Mouse (Mus musculus) layer of hippocampus, adult 8-10 months (tissue): ENCODE data around the gene Miga1. TPM values are rescaled to one million over a fixed set of nuclear protein-coding genes. Genes with fewer than 3 reads are reported as not detected.

ENCODE experiments used
- DNase-seq, 2 experiments: peaks; one replicate each; pipeline ENCODE4 v3.0.0; 2022; ENCODE audit warnings: low spot score in 2 of 2
- total RNA-seq, 4 experiments: library from RNA; stranded (reverse); gene quantifications; 2 replicates each; pipeline ENCODE4 v1.2.4; 2022

Gene Miga1
- total RNA-seq, 4 experiments from 2014 or later = 75.1 to 84.2 (median 76.2) TPM

DNA sequence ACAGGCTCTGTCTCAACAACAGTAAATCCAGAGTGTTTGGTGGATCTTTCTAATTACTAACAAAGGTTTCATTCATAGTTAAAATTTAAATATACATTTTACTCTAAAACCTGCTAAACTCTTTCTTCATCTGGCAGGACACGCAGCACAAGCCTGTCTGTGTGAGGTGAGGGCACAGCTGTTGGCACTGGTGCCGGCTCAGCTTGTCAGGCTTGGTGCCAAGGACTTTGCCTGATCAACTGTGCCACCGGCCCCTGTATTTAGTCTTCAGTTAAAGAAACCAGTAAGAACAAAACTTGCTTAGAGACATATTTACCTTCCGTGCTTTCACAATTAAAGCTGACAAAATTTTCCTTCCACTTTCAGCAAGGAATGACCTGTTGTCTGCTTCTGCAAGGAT lies 51.5 kb downstream of the Miga1 start:
- no peak for DNase-seq

DNA sequence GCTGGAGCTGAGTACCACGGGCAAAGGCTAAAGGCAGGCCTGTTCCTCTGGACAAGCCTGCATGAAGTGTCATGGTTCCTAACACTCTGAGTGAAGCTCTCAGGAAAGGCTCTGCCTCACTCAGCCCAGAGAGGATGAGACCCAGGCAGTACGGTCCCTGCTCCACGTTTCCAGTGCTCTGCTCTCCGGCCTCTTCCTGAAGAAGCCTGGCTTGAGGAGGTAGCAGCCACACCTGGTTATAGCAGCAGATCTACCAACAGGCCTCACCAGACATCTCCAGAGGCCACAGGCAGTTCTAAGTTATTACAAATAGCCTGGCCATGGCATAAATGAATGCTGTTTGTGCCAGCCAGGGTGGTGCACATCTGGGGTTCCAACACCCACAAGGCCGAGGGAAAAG lies 51.9 kb downstream of the Miga1 start:
- DNase-seq = no peak

DNA sequence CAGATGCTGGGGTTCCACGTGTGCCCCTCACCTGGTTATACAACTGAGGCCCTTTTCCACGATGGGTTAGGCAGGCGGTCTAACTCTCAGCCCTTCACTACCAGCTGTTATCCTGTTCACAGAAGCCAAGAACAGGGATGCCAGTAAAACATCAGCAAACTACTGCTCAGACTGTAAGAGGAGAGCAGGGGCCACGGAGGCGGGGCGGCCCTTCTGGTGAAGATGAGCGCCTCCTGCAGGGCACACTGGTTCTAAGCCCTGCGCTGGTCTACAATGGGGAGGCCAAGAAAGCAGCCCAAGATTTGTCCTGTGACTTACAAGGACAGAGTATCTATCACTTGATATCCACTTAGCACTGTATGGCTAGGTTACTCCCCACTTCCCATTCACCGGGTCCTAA lies 52.4 kb downstream of the Miga1 start:
- no peak for DNase-seq

DNA sequence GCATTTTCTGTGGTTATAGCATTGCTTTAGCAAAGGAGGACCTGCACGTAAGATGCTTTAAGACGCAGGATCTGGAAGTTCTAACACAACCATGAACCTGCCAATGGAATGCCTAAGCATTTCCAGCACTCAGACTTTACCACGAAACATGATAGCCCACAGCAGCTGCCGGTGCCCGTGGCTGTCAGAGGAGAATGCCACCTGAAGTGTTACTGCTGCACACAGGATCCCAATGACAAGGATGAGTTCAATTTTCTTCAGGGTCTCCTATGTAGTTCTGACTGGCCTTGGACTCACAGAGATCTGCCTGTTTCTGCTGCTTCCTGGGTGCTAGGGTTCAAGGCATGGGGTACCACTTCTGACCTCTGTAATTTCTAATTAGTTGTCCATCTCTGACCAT lies 55.4 kb downstream of the Miga1 start:
- DNase-seq = no peak

DNA sequence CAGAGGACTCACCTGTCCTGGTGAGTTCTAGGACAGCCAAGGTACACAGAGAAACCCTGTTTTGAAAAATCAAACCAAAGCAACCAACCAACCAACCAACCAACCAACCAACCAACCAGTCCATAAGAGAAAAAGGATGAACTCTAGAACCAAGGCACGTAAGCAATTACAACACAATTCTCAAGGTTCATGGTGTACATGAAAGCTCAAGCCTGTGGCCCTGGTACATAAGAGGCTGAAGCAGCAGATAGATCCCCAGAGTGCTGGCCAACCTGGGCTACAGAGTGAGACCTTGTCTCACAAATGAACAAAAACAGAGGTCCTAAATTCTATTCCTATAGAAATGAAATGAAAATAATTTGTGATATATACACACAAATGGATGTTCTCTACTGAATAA lies 55.9 kb downstream of the Miga1 start:
- DNase-seq = no peak

DNA sequence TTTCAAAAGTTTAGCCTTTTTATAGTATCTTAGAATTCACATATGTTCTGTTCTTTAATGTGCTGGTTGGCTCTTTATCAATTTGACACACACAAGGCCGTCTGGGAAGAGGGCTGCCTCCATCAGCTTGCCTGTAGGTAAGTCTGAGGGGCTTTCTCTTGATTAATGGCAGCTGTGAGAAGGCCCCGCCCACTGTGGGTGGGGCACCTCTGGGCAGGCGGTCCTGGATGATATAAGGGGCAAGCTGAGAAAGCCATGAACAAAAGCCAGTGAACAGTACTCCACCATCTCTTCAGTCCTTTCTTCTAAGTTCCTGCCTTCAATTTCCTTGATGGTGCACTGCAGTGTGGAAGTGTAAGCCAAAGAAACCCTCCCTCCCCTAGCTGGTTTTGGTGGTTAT lies 58.1 kb downstream of the Miga1 start:
- DNase-seq = no peak

DNA sequence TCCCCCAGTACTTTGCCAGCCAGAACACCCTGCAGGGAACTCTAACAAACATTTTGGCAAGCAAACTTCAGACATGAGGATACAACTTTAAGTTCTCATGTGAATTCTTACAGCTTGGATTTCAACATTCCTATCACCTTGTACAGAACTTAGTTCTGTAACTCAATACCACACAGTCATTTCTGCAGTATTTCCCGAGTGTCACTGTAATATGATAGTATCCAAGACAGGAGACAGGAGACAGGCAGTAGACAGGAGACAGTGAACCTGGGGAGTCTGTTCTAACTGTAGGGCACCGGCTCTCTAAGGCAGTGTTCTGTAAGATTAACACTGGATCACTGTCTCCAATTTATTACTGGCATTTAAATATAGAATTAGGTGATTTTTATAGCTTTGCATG lies 61.8 kb downstream of the Miga1 start:
- no peak for DNase-seq

DNA sequence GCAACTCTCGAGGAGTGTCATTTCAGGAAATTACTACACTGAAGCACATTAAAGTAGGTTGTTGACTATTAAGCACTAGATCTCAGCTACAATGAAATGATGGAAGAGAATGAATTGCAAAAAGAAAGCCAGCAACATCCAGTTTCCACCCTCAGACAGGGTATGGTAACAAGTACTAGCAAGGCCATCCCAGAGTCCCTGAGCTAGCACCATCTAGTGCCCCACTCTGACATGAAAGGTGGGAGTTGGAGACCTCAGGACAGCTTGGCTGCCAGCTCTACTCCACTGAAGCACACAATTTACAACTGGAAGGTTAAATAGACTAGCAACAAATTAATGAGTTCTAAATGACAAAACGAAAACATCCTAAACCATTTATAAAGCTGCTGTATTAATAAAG lies 62.3 kb downstream of the Miga1 start:
- DNase-seq = no peak

DNA sequence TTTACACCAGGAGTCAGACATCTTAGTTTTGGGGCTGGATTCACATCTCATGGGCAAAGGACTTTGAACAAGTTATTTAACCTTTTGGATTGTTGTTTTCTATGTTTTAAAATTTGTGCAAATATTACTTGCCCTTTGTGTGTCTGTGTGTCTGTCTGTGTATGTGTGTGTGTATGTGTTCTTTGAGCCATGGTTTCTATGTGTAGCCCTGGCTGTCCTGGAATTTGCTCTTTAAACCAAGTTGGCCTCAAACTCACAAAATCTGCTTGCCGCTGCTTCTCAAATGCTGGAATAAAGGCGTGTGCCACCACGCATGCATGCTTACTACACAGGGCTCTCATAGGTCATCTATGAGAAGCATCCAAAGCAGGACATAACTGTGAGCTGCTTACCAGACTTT lies 63.3 kb downstream of the Miga1 start:
- DNase-seq = no peak

DNA sequence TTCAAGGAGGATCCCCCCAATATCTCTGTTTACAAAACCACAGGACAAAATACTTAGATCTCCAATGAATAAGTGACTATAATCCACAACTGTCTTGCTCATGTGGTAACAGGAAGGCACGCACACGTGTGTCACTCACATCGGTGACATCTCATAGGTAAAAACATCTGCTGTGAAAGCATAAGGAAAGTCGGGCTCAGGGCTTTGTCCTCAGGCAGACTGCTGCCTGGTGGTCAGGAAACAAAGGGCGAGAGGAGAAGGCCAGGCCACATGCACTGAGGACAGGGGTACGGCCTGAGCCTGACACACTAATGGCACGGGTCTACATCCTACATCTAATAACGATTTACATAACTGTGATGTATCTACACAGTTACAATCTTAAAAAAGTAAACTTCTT lies 65.2 kb downstream of the Miga1 start:
- DNase-seq = no peak

DNA sequence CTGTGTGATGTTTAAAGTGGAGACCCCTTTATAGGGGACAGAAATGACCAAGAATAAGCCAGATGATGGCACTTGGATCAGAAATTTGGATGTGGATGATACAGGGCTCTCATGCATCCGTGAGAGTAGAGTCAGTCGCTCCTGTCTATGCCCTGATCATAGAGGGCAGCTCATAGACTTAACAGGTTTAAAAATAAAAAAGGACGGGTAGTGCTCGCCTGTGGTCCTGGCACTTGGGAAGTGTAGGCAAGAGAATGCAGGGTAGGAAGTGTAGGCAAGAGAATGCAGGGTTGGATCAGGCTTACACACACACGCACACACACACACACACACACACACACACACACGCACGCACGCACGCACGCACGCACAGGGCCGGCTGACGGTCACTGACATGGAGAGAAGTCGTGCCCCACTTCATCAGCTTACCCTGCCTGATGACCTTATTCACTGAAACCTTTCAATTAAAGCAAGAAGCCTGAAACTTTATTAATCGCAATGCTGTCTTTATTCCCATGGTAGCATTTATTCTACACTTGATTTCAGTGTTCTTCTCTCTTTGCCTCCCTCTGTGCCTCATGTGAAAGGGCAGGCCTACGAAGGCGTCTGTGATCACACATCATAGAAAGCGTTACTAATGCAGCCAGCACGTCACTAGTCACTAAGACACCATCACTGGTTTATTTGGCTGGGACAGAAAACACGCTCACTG lies 67.1 kb downstream of the Miga1 start:
- DNase-seq = no peak

DNA sequence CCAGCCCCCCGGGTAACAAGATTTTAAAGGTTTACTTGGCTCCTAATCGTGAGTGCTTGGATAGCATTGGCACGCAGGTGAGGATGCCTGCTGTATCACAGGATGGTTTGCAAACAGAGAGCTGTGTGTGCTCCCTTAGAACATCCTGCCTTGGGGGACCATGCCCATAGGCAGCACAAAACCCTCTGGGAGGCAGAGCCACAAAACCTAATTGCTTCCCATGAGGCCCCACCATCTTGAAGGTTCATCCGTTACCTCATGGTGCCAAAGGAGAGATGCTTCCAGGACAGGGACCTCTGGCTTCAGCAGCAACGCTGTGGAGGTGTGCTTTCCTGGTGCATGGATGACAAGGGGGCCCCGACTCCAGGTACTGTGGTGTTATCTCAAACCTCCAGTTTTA lies 68.3 kb downstream of the Miga1 start:
- no peak for DNase-seq

DNA sequence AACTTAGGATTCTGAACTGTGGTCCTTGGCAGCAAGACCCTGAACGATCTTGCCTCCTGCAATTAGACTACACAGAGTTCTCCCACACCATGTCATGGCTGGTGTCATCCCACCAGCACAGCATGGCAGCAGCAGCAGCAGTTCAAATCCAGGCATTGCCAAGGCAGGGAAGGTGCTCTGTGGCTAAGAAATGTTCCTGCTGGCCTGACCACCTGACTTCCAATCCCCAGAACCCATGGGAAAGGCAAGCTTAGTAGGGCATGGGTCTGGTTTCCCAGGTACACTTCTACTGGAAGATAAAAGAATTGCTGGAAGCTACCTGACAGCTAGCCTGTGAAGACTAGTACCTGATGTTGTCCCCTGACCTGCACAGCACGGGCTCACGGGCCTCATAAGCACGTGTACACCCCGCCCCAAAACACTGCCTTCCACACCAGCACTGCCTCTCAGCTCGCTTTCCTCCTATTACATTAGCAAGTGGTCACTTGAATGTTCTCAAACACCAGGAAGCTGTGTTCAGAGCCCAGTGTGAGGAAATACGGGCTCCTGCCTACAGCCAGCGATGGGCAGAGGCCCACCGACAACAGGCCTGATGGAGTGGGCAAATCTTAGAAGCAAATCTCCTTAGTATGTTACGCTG lies 69.0 kb downstream of the Miga1 start:
- no peak for DNase-seq

DNA sequence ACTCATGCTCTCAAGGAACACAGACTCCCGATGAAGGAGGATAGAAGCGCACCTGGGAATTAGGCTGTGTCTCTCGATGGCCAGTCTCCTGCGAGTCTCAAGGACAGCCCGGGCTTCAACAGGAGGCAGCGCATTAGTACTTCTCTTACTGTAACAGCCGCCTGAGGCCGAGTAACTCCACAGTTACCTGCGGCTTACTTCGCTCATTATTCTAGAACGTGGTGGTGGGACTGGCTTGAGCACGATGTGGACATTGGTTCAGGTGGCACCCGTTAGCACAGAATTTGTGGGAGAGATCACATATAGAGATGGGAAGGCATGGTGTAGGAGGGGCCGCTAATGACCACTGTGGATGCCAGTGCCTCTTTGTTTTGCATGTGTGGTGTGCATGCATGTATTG lies 72.1 kb downstream of the Miga1 start:
- DNase-seq = no peak

DNA sequence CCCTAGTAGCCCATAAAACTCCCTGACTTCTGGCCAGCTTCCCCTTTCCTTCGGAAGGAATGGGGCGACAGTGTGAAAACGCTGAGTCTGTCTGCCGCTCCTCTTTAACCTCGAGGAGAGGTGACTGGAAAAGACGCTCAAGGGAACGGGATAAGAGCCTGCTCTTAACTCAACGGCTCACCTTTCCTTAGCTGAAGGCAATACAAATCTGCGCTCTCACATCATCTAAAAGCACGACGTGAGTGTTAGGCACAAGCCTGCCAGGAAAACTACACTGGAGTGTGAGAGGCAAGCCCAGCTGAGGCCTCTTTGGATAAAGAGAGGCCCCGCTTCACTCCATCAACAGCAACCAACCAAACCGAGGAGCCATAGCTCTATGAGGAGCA lies 74.2 kb downstream of the Miga1 start, which contains the start of gene Nexn:
TSS of gene Nexn (minus strand) at position 315 of the 386 bp plus-strand sequence.
- no peak for DNase-seq

DNA sequence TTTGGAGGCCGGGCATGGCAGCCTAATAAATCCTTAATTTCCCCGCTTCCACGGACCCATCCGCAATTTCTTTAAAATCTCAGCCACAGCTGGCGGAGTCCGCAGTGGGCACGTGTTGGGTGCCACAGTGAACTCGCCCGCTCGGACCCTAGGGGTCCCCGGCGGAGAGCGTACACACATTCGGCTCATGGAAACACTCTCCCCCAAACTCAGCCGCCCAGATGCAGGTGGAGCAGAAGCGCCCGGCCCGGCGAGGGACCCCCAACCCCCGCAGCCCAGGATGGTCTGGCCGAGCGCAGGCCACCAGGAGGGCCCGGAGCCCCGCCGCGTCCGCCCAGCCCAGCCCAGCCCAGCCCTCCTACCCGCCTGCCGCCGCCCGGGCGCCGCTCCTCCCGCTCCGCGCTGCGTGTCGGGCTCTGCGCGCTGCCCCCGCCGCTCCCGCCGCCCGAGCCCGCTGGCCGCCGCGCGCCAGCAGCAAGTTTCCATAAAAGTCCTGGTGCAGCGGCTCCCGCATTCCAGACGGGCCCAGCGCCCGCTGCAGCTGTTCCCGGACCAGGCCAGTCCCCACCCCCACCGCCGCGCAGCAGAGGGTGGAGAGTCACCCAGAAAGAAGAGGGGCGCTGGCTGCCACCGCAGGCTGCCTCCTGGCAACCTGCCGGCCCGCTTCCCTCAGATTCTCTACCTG lies 74.7 kb downstream of the Miga1 start:
- peak in 1 of 2 experiments; percentile 24 for DNase-seq

DNA sequence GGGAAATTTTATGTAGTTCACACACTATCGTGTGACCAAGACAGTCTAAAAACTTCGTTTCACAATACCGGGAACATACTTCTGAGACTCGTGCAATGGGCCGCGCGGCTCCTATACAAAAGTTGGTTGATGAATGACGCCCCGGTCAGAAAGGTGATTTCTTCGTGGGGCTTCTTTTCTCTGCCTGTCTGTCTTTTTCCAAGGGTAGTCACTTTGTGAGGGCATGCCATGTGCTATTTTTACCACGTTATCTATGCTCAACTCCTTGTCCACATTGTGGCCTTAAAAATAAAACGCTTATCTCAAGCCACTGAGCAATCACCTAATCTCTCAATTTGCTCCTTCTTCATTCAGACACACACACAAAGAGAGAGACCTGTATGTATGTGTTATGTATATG lies 75.4 kb downstream of the Miga1 start:
- DNase-seq = no peak

DNA sequence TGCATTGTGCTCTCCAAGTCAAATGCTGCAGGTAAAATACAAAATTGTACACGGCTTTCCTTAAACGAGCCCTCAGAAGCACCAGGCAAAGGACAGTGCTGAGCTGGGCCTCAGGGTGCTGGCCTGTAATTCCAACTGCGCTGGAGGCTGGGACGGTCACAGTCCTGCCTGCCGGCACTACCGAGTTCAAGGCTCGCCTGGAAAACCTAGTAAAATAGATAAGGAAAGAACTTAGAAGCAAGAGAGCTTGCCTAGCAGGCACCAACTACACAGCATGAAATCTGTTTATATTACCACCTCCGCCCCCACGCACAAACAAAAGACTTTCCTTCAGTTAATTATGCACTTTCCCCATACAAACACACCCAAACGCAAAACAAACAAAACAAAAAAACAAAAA lies 75.8 kb downstream of the Miga1 start:
- DNase-seq = no peak

DNA sequence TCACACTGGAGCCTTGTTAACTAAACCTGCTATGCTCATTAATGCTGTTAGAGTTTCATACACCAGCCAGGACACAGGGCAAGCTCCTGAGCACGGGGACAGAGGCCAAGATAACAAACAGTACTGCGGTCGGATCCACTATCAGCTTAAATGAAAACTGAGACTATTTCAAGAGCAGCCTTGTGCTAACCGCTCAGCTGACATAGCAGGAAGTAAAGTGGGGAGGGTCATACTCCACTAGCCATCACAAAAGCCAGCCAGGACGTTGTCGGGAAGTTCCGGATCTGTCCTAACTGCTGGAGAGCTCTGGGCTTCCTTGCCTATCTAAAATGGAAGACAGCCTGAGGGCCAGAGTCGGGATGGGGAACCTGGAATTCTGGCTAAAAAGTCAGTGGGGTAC lies 78.3 kb downstream of the Miga1 start:
- DNase-seq = no peak

DNA sequence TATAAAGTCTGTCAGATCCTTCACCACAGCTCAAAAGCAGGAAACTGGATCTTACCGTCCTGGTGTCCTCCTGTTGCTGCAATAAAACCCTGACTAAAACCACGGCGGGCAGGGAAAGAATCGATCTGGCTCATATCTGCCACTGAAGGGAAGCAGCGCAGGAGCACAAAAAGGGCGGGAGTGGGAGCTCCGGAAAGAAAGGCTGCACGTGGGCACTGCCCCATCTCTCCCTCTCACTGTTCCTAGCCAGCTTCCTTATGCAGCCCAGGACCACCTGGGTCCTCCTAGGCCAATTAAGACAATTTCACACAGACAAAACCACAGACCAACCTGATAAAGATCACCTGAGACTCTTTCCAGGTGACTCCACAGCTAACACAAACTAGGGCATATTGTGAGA lies 78.8 kb downstream of the Miga1 start:
- no peak for DNase-seq

DNA sequence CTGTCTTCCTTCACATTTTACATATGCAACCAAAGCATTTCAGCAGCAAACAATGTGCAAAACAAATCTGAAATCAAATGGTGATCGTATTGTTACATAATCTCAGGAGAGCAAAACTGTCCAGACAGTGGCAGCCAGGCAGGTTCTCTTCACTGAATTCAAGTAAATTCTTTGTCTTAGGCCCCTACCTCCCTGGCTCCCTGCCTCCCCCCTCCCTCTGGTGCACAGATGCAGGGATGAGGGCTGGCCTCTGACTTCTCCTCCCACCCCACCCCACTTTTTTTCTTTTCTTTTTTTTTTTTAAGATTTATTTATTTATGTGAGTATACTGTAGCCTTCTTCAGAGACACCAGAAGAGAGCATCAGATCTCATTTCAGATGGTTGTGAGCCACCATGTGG lies 79.8 kb downstream of the Miga1 start:
- DNase-seq = no peak

DNA sequence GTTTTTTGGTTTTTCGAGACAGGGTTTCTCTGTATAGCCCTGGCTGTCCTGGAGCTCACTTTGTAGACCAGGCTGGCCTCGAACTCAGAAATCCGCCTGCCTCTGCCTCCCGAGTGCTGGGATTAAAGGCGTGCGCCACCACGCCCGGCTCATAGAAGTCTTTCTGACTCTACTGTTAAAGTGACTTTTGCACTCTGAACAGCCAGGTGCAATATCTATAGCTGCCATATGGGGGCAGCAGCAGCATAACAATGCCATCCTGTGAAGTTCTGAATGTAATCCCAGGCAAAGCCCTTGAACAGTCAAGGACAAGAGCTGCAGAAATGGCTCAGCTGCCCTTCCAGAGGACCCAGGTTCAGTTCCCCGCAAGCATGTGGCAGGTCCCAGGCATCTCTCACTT lies 80.8 kb downstream of the Miga1 start:
- DNase-seq = peak; percentile 40 to 82

DNA sequence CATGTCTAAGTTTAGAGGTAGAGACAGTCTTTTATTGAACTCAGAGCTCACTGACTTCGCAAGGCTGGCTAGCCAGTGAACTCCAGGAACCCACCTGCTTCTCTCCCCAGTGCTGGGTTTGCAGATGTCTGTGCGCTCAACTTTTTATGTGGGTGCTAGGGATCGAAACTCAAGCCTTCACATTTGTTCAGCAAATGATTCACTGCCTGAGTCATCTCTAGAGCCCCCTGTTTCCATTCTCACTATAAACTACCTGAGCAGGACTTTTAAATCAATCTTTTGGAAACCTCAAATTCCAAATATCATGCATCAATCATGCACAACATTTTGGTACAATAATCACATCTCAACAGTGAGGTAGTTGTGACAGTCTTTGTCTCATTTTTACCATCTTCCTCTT lies 82.7 kb downstream of the Miga1 start:
- DNase-seq = no peak
